25 mouse cellular contexts compared by ENCODE assay signal in the genomic region with DNA sequence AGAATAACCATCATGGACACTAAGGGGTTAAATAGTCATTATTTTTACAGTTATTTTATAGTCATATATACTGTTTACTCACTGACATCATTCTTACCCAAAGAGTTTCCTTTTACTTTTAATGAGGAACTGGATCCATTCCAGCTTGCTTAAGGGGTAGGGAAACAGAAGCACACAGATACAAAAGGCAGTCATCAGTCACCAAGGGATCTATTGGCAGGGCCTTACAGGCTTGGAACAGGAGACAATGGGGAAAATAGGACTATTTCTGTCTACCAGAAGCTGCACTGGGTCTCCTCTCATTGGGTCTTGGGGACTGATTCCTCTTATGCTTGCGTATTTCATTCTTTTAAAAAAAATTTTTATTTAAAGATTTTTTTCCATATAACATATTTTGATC. TPM values are rescaled to one million over a fixed set of nuclear protein-coding genes. Genes with fewer than 3 reads are reported as not detected.
DNase-seq lines count a peak whose midpoint lies in the region; ATAC-seq and TF ChIP-seq lines count a peak whose summit lies in the region.
"Had no signal": no experiment of that assay in that cellular context is flagged by ENCODE, and none has a peak within 500 bp of the region (broad histone marks: within the 10 kb centered on the region; RNA-seq: fewer than 3 reads in every experiment).

No protein-coding gene starts in this region.

- no peaks in the 10 kb centered on the region for H3K9me3 ChIP-seq in forebrain, embryonic 14.5 days (replicated peaks; ENCODE audit: control insufficient read depth, low read length)
- no peaks in the 10 kb centered on the region for H3K9me3 ChIP-seq in forebrain, embryonic 10.5 days
- H3K9me3 ChIP-seq in hindbrain, embryonic 14.5 days (ENCODE audit: control insufficient read depth, low read length): no peaks in the 10 kb centered on the region
- H3K9me3 ChIP-seq in hindbrain, embryonic 10.5 days: no peaks in the 10 kb centered on the region
- H3K9me3 ChIP-seq: embryonic facial prominence, embryonic 13.5 days; embryonic facial prominence, embryonic 15.5 days; forebrain, embryonic 15.5 days; G1E had no signal

- WGBS in forebrain, embryonic 14.5 days: 60% methylated on average over 1 of the region's 1 CpGs
- WGBS in forebrain, embryonic 10.5 days: 87% methylated on average over 1 of the region's 1 CpGs
- WGBS in hindbrain, embryonic 14.5 days: 88% methylated on average over 1 of the region's 1 CpGs
- WGBS in hindbrain, embryonic 10.5 days: 92% methylated on average over 1 of the region's 1 CpGs

- no peak overlapping the region for H3K4me3 ChIP-seq in forebrain, embryonic 14.5 days (ENCODE audit: low read depth, low read length)
- H3K4me3 ChIP-seq in forebrain, embryonic 10.5 days: no peak overlapping the region
- no peak overlapping the region for H3K4me3 ChIP-seq in hindbrain, embryonic 14.5 days (replicated peaks; ENCODE audit: low read length)
- H3K4me3 ChIP-seq in hindbrain, embryonic 10.5 days: no peak overlapping the region
- H3K4me3 ChIP-seq: embryonic facial prominence, embryonic 13.5 days; embryonic facial prominence, embryonic 15.5 days; erythroblast, embryonic 14.5 days; forebrain, embryonic 15.5 days had no signal

- TF ChIP-seq CTCF in brain, embryonic 14.5 days (IDR thresholded peaks at IDR 0.05; ENCODE audit: borderline replicate concordance, extremely low read depth, insufficient read depth, insufficient read length): no peak

- no peak overlapping the region for H3K27ac ChIP-seq in forebrain, embryonic 14.5 days (ENCODE audit: low read depth, low read length)
- H3K27ac ChIP-seq in forebrain, embryonic 10.5 days: no peak overlapping the region
- H3K27ac ChIP-seq in hindbrain, embryonic 14.5 days: no peak overlapping the region
- no peak overlapping the region for H3K27ac ChIP-seq in hindbrain, embryonic 10.5 days
- H3K27ac ChIP-seq: embryonic facial prominence, embryonic 13.5 days; embryonic facial prominence, embryonic 15.5 days; forebrain, embryonic 15.5 days had no signal

- H3K9ac ChIP-seq in forebrain, embryonic 14.5 days (ENCODE audit: low read length): no peak overlapping the region
- no peak overlapping the region for H3K9ac ChIP-seq in hindbrain, embryonic 14.5 days
- H3K9ac ChIP-seq: embryonic facial prominence, embryonic 13.5 days; embryonic facial prominence, embryonic 15.5 days; forebrain, embryonic 15.5 days had no signal

- TF ChIP-seq POLR2A in brain, embryonic 14.5 days (IDR thresholded peaks at IDR 0.05; ENCODE audit: borderline replicate concordance, extremely low read depth, insufficient read depth, insufficient read length, poor library complexity, severe bottlenecking): no peak

- no peaks in the 10 kb centered on the region for H3K4me1 ChIP-seq in forebrain, embryonic 14.5 days (ENCODE audit: control insufficient read depth, insufficient read depth, low read length)
- no peaks in the 10 kb centered on the region for H3K4me1 ChIP-seq in forebrain, embryonic 10.5 days
- H3K4me1 ChIP-seq in hindbrain, embryonic 14.5 days (replicated peaks; ENCODE audit: control insufficient read depth, insufficient read depth, low read length): no peaks in the 10 kb centered on the region
- no peaks in the 10 kb centered on the region for H3K4me1 ChIP-seq in hindbrain, embryonic 10.5 days (replicated peaks)
- H3K4me1 ChIP-seq: embryonic facial prominence, embryonic 13.5 days; embryonic facial prominence, embryonic 15.5 days; forebrain, embryonic 15.5 days had no signal

- ATAC-seq in forebrain, embryonic 14.5 days: peak; percentile 61; the same call in 1 of the 2 replicates
- ATAC-seq in hindbrain, embryonic 14.5 days (ENCODE audit: low FRiP score): no peak
- ATAC-seq: activated CD4-positive, CD25-positive, alpha-beta regulatory T cell, adult 4 months; CD4-positive, CD25-positive, alpha-beta regulatory T cell, adult 4 months; forebrain, embryonic 15.5 days; Patski had no signal

- H3K36me3 ChIP-seq in forebrain, embryonic 14.5 days (ENCODE audit: control insufficient read depth, insufficient read depth, low read length): no peaks in the 10 kb centered on the region
- H3K36me3 ChIP-seq in forebrain, embryonic 10.5 days (replicated peaks): no peaks in the 10 kb centered on the region
- H3K36me3 ChIP-seq in hindbrain, embryonic 14.5 days (replicated peaks; ENCODE audit: control insufficient read depth, insufficient read depth): no peaks in the 10 kb centered on the region
- H3K36me3 ChIP-seq in hindbrain, embryonic 10.5 days: no peaks in the 10 kb centered on the region
- H3K36me3 ChIP-seq: embryonic facial prominence, embryonic 13.5 days; embryonic facial prominence, embryonic 15.5 days; forebrain, embryonic 15.5 days; G1E had no signal

- no peaks in the 10 kb centered on the region for H3K27me3 ChIP-seq in forebrain, embryonic 14.5 days (replicated peaks; ENCODE audit: control insufficient read depth, insufficient read depth, low read length)
- no peaks in the 10 kb centered on the region for H3K27me3 ChIP-seq in forebrain, embryonic 10.5 days (ENCODE audit: poor library complexity, severe bottlenecking)
- H3K27me3 ChIP-seq in hindbrain, embryonic 14.5 days (ENCODE audit: control insufficient read depth, insufficient read depth, low read length): no peaks in the 10 kb centered on the region
- no peaks in the 10 kb centered on the region for H3K27me3 ChIP-seq in hindbrain, embryonic 10.5 days (ENCODE audit: insufficient read depth, poor library complexity, severe bottlenecking)
- H3K27me3 ChIP-seq: CH12.LX; embryonic facial prominence, embryonic 13.5 days; embryonic facial prominence, embryonic 15.5 days; forebrain, embryonic 15.5 days; Patski had no signal

- H3K4me2 ChIP-seq in forebrain, embryonic 14.5 days (ENCODE audit: low read length): no peak overlapping the region
- no peak overlapping the region for H3K4me2 ChIP-seq in hindbrain, embryonic 14.5 days (replicated peaks)
- H3K4me2 ChIP-seq: embryonic facial prominence, embryonic 13.5 days; embryonic facial prominence, embryonic 15.5 days; forebrain, embryonic 15.5 days had no signal

- DNase-seq in forebrain, embryonic 14.5 days (ENCODE audit: low spot score): peak; percentile 65
- DNase-seq in forebrain, embryonic 10.5 days (ENCODE audit: extremely low spot score, low spot score): no peak
- peak; percentile 23 for DNase-seq in hindbrain, embryonic 14.5 days (ENCODE audit: low spot score)
- DNase-seq in hindbrain, embryonic 10.5 days (ENCODE audit: low spot score): no peak
- peak; percentile 70 for DNase-seq in brain, embryonic 14.5 days (ENCODE audit: low read depth)
- DNase-seq: adrenal gland, adult 8-10 months; adrenal gland, postnatal 14 days; adrenal gland, postnatal 36 days; B cell, adult 2 months; cerebellum, adult 11 months; cerebellum, adult 18-20 months; cerebellum, adult 8-10 months; cerebellum, adult 9-11 months; cerebellum, postnatal 14 days; cerebellum, postnatal 36 days; embryo, embryonic 11 days had no signal

RNA-seq across cellular contexts. Expression of a gene that starts 46.7 kb away (rescaled TPM):
- 36.0 TPM in 2 replicates for polyA plus RNA-seq in forebrain, embryonic 14.5 days (2014; fragmentation: Nextera tagmentation; extraction: Ambion mirVana)
- 2.0 and 2.8 TPM in 2 replicates for polyA plus RNA-seq in forebrain, embryonic 10.5 days (2016; fragmentation: Nextera tagmentation; extraction: Ambion mirVana)
- 63.2 and 63.4 TPM in 2 replicates for polyA plus RNA-seq in hindbrain, embryonic 14.5 days (2014; fragmentation: Nextera tagmentation; extraction: Ambion mirVana)
- 4.3 and 7.8 TPM in 2 replicates for polyA plus RNA-seq in hindbrain, embryonic 10.5 days (2016; fragmentation: Nextera tagmentation; extraction: Ambion mirVana)
- polyA plus RNA-seq in brain, embryonic 14.5 days (2012; rRNA removed): 121 and 146 TPM in 2 replicates
- polyA plus RNA-seq: erythroblast, embryonic 14.5 days; G1E; Patski had no signal

Comparison
In these comparisons a context has a peak if more than half of its experiments do, and no peak if none do; other contexts are left out.
1. DNase-seq: peak in forebrain, embryonic 14.5 days (single experiment), hindbrain, embryonic 14.5 days (single experiment) and brain, embryonic 14.5 days (single experiment); none in forebrain, embryonic 10.5 days (single experiment) and hindbrain, embryonic 10.5 days (single experiment).